Mouse (Mus musculus): ENCODE measurements around the gene Sgsh.

- TF ChIP-seq CTCF (IDR thresholded peaks at IDR 0.05) (no peak), POLR2A (IDR thresholded peaks at IDR 0.05; ENCODE audit: insufficient read depth, low read depth, low read length) (no peak), EP300 (IDR thresholded peaks at IDR 0.05; ENCODE audit: insufficient read depth, low read depth, low read length) (no peak)
These were observed 38.1 kb upstream of the Sgsh start for GRCm38 (mm10) chr11:119393483-119393804.

Data from heart, adult 2 months (tissue).